Mouse (Mus musculus): ENCODE results near the gene Klhl11.

Klhl11 gene

GRCm38 (mm10) chr11:100471352-100472196 lies 967 bp downstream of the Klhl11 start:
- DNase-seq (ENCODE audit: extremely low read depth, insufficient read length, low spot score): no peak

GRCm38 (mm10) chr11:100465833-100466232 lies 6.7 kb downstream of the Klhl11 start:
- no peak for DNase-seq (ENCODE audit: extremely low read depth, insufficient read length, low spot score)

GRCm38 (mm10) chr11:100465229-100465792 lies 7.2 kb downstream of the Klhl11 start:
- DNase-seq (ENCODE audit: extremely low read depth, insufficient read length, low spot score): no peak

- DNase-seq (ENCODE audit: extremely low read depth, insufficient read length, low spot score): no peak
These were observed 9.8 kb downstream of the Klhl11 start for GRCm38 (mm10) chr11:100462699-100463098.

GRCm38 (mm10) chr11:100457711-100458110 lies 14.8 kb downstream of the Klhl11 start:
- no peak for DNase-seq (ENCODE audit: extremely low read depth, insufficient read length, low spot score)

- DNase-seq (ENCODE audit: extremely low read depth, insufficient read length, low spot score): no peak
These were observed 15.3 kb downstream of the Klhl11 start for GRCm38 (mm10) chr11:100457247-100457646.

- DNase-seq (ENCODE audit: extremely low read depth, insufficient read length, low spot score): no peak
These were observed 29.9 kb downstream of the Klhl11 start for GRCm38 (mm10) chr11:100442625-100443024.

GRCm38 (mm10) chr11:100441797-100442196 lies 30.7 kb downstream of the Klhl11 start, which contains the start of the genes Nt5c3b and Klhl10:
Gene Nt5c3b, minus strand, starts transcription at chr11:100441808.
Gene Klhl10, plus strand, starts transcription at chr11:100441917.
- DNase-seq (ENCODE audit: extremely low read depth, insufficient read length, low spot score): no peak

- peak; percentile 67 for DNase-seq (ENCODE audit: extremely low read depth, insufficient read length, low spot score)
These were observed 31.6 kb downstream of the Klhl11 start for GRCm38 (mm10) chr11:100440691-100441522.

GRCm38 (mm10) chr11:100437901-100438300 lies 34.6 kb downstream of the Klhl11 start:
- DNase-seq (ENCODE audit: extremely low read depth, insufficient read length, low spot score): no peak

GRCm38 (mm10) chr11:100435678-100436246 lies 36.8 kb downstream of the Klhl11 start:
- no peak for DNase-seq (ENCODE audit: extremely low read depth, insufficient read length, low spot score)

GRCm38 (mm10) chr11:100432002-100432401 lies 40.5 kb downstream of the Klhl11 start:
- no peak for DNase-seq (ENCODE audit: extremely low read depth, insufficient read length, low spot score)

- no peak for DNase-seq (ENCODE audit: extremely low read depth, insufficient read length, low spot score)
These were observed 42.5 kb downstream of the Klhl11 start for GRCm38 (mm10) chr11:100430052-100430451.

- DNase-seq (ENCODE audit: extremely low read depth, insufficient read length, low spot score): no peak
These were observed 43.8 kb downstream of the Klhl11 start for GRCm38 (mm10) chr11:100428612-100429199.

GRCm38 (mm10) chr11:100426820-100427219 lies 45.7 kb downstream of the Klhl11 start:
- no peak for DNase-seq (ENCODE audit: extremely low read depth, insufficient read length, low spot score)

- peak; percentile 61 for DNase-seq (ENCODE audit: extremely low read depth, insufficient read length, low spot score)
These were observed 46.7 kb downstream of the Klhl11 start for GRCm38 (mm10) chr11:100425851-100426250.

- DNase-seq (ENCODE audit: extremely low read depth, insufficient read length, low spot score): no peak
These were observed 48.7 kb downstream of the Klhl11 start for GRCm38 (mm10) chr11:100423836-100424235.

GRCm38 (mm10) chr11:100421537-100421936 lies 51.0 kb downstream of the Klhl11 start:
- DNase-seq (ENCODE audit: extremely low read depth, insufficient read length, low spot score): no peak

- DNase-seq (ENCODE audit: extremely low read depth, insufficient read length, low spot score): no peak
These were observed 57.4 kb downstream of the Klhl11 start, which contains the start of gene Fkbp10 for GRCm38 (mm10) chr11:100414914-100415822. Gene Fkbp10, plus strand, starts transcription at chr11:100415697.

All from 3134 (cell line).